10 mouse cellular contexts compared by ENCODE assay signal in the genomic region with DNA sequence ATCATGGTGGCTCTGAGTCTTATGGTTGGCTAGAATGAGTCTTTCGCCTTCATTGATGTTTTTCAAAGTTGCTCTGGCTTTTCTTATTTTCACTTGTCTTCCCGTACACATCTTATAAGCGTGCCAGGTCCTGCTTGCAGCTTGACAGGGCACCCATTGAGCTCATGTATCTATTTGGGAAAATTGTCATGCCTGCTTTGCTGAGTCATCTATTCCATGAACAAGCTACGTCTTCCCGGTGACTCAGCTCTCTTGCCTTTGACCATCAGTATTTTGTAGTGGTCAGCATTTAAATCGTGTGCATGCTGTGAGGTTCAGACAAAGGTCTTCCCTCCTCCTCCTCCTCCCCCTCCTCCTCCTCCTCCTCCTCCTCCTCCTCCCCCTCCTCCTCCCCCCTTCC.
"Had no signal": no experiment of that assay in that cellular context is flagged by ENCODE, and none has a peak within 500 bp of the region (broad histone marks: within the 10 kb centered on the region; RNA-seq: fewer than 3 reads in every experiment).

No protein-coding gene starts in this region.

- H3K36me3 ChIP-seq: limb, embryonic 10.5 days; liver, embryonic 15.5 days; midbrain, embryonic 12.5 days; stomach, embryonic 15.5 days had no signal

- H3K4me1 ChIP-seq: midbrain, embryonic 12.5 days; stomach, embryonic 15.5 days had no signal

- H3K4me3 ChIP-seq: left cerebral cortex, adult 2 months; limb, embryonic 10.5 days; liver, embryonic 15.5 days; midbrain, embryonic 12.5 days; stomach, embryonic 15.5 days had no signal

- H3K9ac ChIP-seq: liver, embryonic 15.5 days; lung, embryonic 14.5 days; midbrain, embryonic 12.5 days; stomach, embryonic 15.5 days had no signal

- DNase-seq: lung, embryonic 14.5 days; lung, postnatal 10 days; lung, postnatal 4 days; right cerebral cortex, postnatal 14 days had no signal

- H3K27ac ChIP-seq: left cerebral cortex, adult 2 months; liver, embryonic 15.5 days; midbrain, embryonic 12.5 days; stomach, embryonic 15.5 days had no signal

- H3K4me2 ChIP-seq: liver, embryonic 11.5 days; liver, embryonic 15.5 days; lung, embryonic 14.5 days; midbrain, embryonic 12.5 days; stomach, embryonic 15.5 days had no signal

- H3K27me3 ChIP-seq: midbrain, embryonic 12.5 days; stomach, embryonic 15.5 days had no signal

- H3K9me3 ChIP-seq: limb, embryonic 10.5 days; liver, embryonic 15.5 days; midbrain, embryonic 12.5 days; stomach, embryonic 15.5 days had no signal
